Mouse (Mus musculus) midbrain, embryonic 14.5 days (tissue): ENCODE results near the gene Plod2. TPM values are rescaled to one million over a fixed set of nuclear protein-coding genes. Genes with fewer than 3 reads are reported as not detected.

Source experiments
- ATAC-seq: fragments of 200-750 bp; cut with Nextera tagmentation; 2 replicates; pipeline ENCODE4 v1.8.0; 2017; ENCODE audit warnings: moderate number of reproducible peaks, moderate library complexity; ENCODE audit not compliant: low FRiP score, low TSS enrichment
- DNase-seq: peaks from one replicate; pipeline ENCODE4 v3.0.0-alpha.2; 2015
- H3K27ac ChIP-seq: fragments of 300-500 bp; sonication (generic); replicated peaks from 2 replicates; pipeline ENCODE4 v1.5.1; 2014; ENCODE audit warnings: mild to moderate bottlenecking, low read depth, low read length, moderate library complexity
- H3K27me3 ChIP-seq: fragments of 300-500 bp; sonication (generic); 2 replicates; pipeline ENCODE4 v1.6.1; 2014; ENCODE audit warnings: low read length, control low read depth, mixed read lengths; ENCODE audit not compliant: control insufficient read depth, insufficient read depth
- H3K36me3 ChIP-seq: fragments of 300-500 bp; sonication (generic); 2 replicates; pipeline ENCODE4 v1.6.1; 2014; ENCODE audit warnings: low read length, control low read depth; ENCODE audit not compliant: control insufficient read depth, insufficient read depth
- H3K4me1 ChIP-seq: fragments of 300-500 bp; sonication (generic); 2 replicates; pipeline ENCODE4 v1.6.1; 2014; ENCODE audit warnings: mild to moderate bottlenecking, antibody characterized with exemption, low read length, control low read depth; ENCODE audit not compliant: control insufficient read depth, insufficient read depth
- H3K4me2 ChIP-seq: fragments of 300-500 bp; sonication (generic); 2 replicates; pipeline ENCODE4 v1.6.1; 2014; ENCODE audit warnings: mild to moderate bottlenecking, low read length, moderate library complexity
- H3K4me3 ChIP-seq: fragments of 300-500 bp; sonication (generic); replicated peaks from 2 replicates; pipeline ENCODE4 v1.5.1; 2014; ENCODE audit warnings: low read depth, low read length
- H3K9ac ChIP-seq: fragments of 300-500 bp; sonication (generic); replicated peaks from 2 replicates; pipeline ENCODE4 v1.6.1; 2014; ENCODE audit warnings: mild to moderate bottlenecking, low read length, moderate library complexity
- H3K9me3 ChIP-seq: fragments of 300-500 bp; sonication (generic); 2 replicates; pipeline ENCODE4 v1.6.1; 2016; ENCODE audit warnings: low read length, control low read depth, mixed read lengths; ENCODE audit not compliant: control insufficient read depth
- WGBS: fragments of 180-500 bp; shearing (Covaris S2); extraction: QIAGEN DNeasy Blood & Tissue Kit; methylation state at CpG from one replicate; pipeline ENCODE4 v1.1.7; 2014; 5-methylcytosine and 5-hydroxymethylcytosine counted together
- polyA plus RNA-seq: library from polyadenylated mRNA; unstranded; fragments of >200 nt; fragmentation: Nextera tagmentation; extraction: Ambion mirVana; gene quantifications from 2 replicates; pipeline ENCODE4 v1.2.1, GENCODE M21; 2014

The Plod2 gene
- polyA plus RNA-seq, 1 experiment from 2014 or later = 13.1 TPM

DNA sequence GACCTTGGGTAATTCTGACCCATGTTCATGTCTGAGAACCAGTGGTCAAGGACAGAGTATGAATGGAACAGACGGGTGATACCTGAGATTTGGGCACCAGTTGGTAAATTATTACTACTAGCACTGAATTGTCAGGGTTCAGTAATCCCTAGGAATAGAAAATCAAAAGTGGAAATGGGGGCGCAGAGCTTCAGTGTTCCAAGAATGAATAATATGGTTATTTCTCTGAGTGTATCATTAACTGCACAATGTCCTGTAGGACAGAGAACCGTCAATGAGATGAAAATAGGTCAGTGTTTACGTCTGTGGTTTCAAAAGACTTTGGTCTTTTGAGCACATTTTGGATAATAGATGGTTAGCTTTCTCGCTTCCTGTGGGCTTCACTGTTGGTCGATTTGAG, 21.3 kb downstream of the Plod2 start:
- Histone ChIP-seq H3K36me3 (no peaks in the 10 kb centered on the region), H3K27me3 (no peaks in the 10 kb centered on the region), H3K9ac (no peak overlapping the region), H3K4me1 (0 out of 2 replicates have a peak, but pooled peaks cover 2% of the 10 kb centered on the region), H3K9me3 (peaks cover 4% of the 10 kb centered on the region; the same call in 1 of the 2 replicates), H3K27ac (no peak overlapping the region), H3K4me3 (no peak overlapping the region), H3K4me2 (no peak overlapping the region)
- DNase-seq (no peak), ATAC-seq (no peak)
- 93% methylated on average over 6 of the region's 6 CpGs for WGBS

DNA sequence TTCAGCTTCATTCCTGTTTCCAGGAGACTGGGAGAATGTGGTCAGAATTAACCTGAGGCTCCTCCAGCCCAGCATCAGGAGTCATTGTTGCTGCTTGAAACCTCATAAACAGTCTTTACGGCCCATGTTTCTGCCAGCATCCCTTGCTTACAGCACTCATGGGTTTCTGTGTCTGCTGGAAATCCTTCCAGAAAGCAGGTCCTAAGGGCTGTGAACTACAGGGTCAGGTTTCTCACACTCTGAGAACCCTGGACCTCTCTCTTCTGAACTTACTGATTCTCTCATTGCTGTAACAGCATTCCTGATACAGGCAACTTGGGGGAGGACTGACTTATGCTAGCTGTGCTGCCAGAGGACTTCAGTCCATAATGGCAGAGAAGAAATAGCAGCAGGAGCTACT, 22.4 kb downstream of the Plod2 start:
- ATAC-seq (no peak), DNase-seq (no peak)
- H3K36me3 ChIP-seq = no peaks in the 10 kb centered on the region
- no peak overlapping the region for H3K27ac ChIP-seq
- peaks cover 4% of the 10 kb centered on the region; the same call in 1 of the 2 replicates for H3K9me3 ChIP-seq
- H3K9ac ChIP-seq = no peak overlapping the region
- no peak overlapping the region for H3K4me2 ChIP-seq
- 0 out of 2 replicates have a peak, but pooled peaks cover 2% of the 10 kb centered on the region for H3K4me1 ChIP-seq
- no peaks in the 10 kb centered on the region for H3K27me3 ChIP-seq
- WGBS = 97% methylated on average over 1 of the region's 1 CpGs
- H3K4me3 ChIP-seq = no peak overlapping the region

- H3K9ac ChIP-seq = no peak overlapping the region
- no peaks in the 10 kb centered on the region for H3K27me3 ChIP-seq
- ATAC-seq = no peak
- H3K9me3 ChIP-seq = peaks cover 4% of the 10 kb centered on the region; the same call in 1 of the 2 replicates
- no peaks in the 10 kb centered on the region for H3K36me3 ChIP-seq
- H3K27ac ChIP-seq = no peak overlapping the region
- WGBS = 87% methylated on average over 3 of the region's 3 CpGs
- H3K4me3 ChIP-seq = no peak overlapping the region
- no peaks in the 10 kb centered on the region for H3K4me1 ChIP-seq
- no peak for DNase-seq
- H3K4me2 ChIP-seq = no peak overlapping the region
These were observed 24.2 kb downstream of the Plod2 start for GRCm38 (mm10) chr9:92566234-92566633.

GRCm38 (mm10) chr9:92567474-92567873, 25.5 kb downstream of the Plod2 start:
- 96% methylated on average over 7 of the region's 7 CpGs for WGBS
- Histone ChIP-seq H3K27me3 (no peaks in the 10 kb centered on the region), H3K36me3 (no peaks in the 10 kb centered on the region), H3K9ac (no peak overlapping the region), H3K9me3 (peaks cover 4% of the 10 kb centered on the region; the same call in 1 of the 2 replicates), H3K4me1 (no peaks in the 10 kb centered on the region), H3K4me2 (no peak overlapping the region), H3K4me3 (no peak overlapping the region), H3K27ac (no peak overlapping the region)
- ATAC-seq (no peak), DNase-seq (no peak)

GRCm38 (mm10) chr9:92568798-92569197, 26.8 kb downstream of the Plod2 start:
- Histone ChIP-seq H3K4me1 (no peaks in the 10 kb centered on the region), H3K27ac (no peak overlapping the region), H3K27me3 (no peaks in the 10 kb centered on the region), H3K4me3 (no peak overlapping the region), H3K36me3 (no peaks in the 10 kb centered on the region), H3K9ac (no peak overlapping the region), H3K9me3 (peaks cover 4% of the 10 kb centered on the region; the same call in 1 of the 2 replicates), H3K4me2 (no peak overlapping the region)
- DNase-seq (no peak), ATAC-seq (no peak)
- WGBS = 95% methylated on average over 3 of the region's 3 CpGs

- Histone ChIP-seq H3K27ac (no peak overlapping the region), H3K36me3 (no peaks in the 10 kb centered on the region), H3K9me3 (no peaks in the 10 kb centered on the region), H3K9ac (no peak overlapping the region), H3K4me1 (no peaks in the 10 kb centered on the region), H3K27me3 (no peaks in the 10 kb centered on the region), H3K4me3 (no peak overlapping the region), H3K4me2 (no peak overlapping the region)
- no peak for ATAC-seq
- DNase-seq = no peak
- WGBS = 84% methylated on average over 8 of the region's 8 CpGs
These were observed 30.5 kb downstream of the Plod2 start for GRCm38 (mm10) chr9:92572376-92573108.

GRCm38 (mm10) chr9:92583876-92584275, 41.9 kb downstream of the Plod2 start:
- WGBS = 84% methylated on average over 5 of the region's 5 CpGs
- H3K4me2 ChIP-seq = no peak overlapping the region
- ATAC-seq = no peak

DNA sequence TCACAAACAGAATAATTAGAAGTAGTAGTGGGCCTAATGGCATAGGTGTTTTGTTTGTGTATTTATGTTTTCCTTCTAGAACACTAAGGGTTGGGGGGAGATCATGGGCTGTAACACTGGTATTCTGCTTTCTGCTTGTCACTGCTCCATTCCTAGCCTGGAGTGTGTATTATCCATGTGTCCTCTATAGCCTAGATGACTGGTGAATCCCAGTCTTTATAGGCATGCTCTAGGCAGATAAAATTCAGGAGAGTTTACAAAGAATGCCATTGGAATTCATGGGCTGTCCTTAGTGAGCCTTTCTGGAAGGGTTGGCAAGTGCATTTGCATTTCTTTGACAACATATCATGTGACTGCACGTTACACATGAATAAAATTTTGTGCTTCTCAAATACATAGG, 44.0 kb downstream of the Plod2 start:
- Histone ChIP-seq H3K27ac (no peak overlapping the region), H3K27me3 (no peaks in the 10 kb centered on the region), H3K4me3 (no peak overlapping the region), H3K4me2 (no peak overlapping the region), H3K9me3 (no peaks in the 10 kb centered on the region), H3K36me3 (0 out of 2 replicates have a peak, but pooled peaks cover 9% of the 10 kb centered on the region), H3K4me1 (peaks cover 3% of the 10 kb centered on the region; the same call in 1 of the 2 replicates), H3K9ac (no peak overlapping the region)
- peak; percentile 35 for DNase-seq
- peak; percentile 43; the same call in 1 of the 2 replicates for ATAC-seq
- 37% methylated on average over 1 of the region's 1 CpGs for WGBS

More at GRCm38 (mm10) chr9:92583876-92584275, 41.9 kb downstream of the Plod2 start:
- no peak for DNase-seq
- peaks cover 3% of the 10 kb centered on the region; the same call in 1 of the 2 replicates for H3K4me1 ChIP-seq
- H3K27me3 ChIP-seq = no peaks in the 10 kb centered on the region
- H3K9ac ChIP-seq = no peak overlapping the region
- H3K36me3 ChIP-seq = 0 out of 2 replicates have a peak, but pooled peaks cover 9% of the 10 kb centered on the region
- H3K9me3 ChIP-seq = no peaks in the 10 kb centered on the region
- no peak overlapping the region for H3K27ac ChIP-seq
- H3K4me3 ChIP-seq = no peak overlapping the region

DNA sequence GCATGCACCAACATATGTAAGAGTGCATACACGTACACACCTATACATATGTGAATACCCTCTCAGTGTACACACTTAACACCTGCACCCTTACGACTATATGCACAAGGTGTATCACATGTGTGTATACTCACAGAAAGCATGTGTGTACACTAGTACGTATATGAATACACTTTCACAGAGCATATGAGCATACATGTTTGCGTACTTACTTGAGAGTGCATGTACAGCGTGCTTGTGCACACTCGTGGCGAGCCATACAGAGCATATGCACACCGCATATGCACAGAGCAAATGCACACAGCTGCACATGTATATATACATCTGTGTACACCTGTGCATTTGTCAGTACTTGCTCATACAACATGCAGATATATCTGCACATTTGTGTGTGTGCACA, 45.4 kb downstream of the Plod2 start:
- Histone ChIP-seq H3K27me3 (no peaks in the 10 kb centered on the region), H3K4me3 (no peak overlapping the region), H3K27ac (no peak overlapping the region), H3K4me2 (no peak overlapping the region), H3K4me1 (peaks cover 3% of the 10 kb centered on the region; the same call in 1 of the 2 replicates), H3K36me3 (0 out of 2 replicates have a peak, but pooled peaks cover 9% of the 10 kb centered on the region), H3K9ac (no peak overlapping the region), H3K9me3 (no peaks in the 10 kb centered on the region)
- WGBS = 97% methylated on average over 8 of the region's 8 CpGs
- ATAC-seq (peak; percentile 29; the same call in 1 of the 2 replicates), DNase-seq (no peak)
